Mouse (Mus musculus) neural tube, embryonic 14.5 days (tissue): ENCODE data around the gene Fxyd1. TPM values are rescaled to one million over a fixed set of nuclear protein-coding genes. Genes with fewer than 3 reads are reported as not detected.

Experiments used
- ATAC-seq: fragments of 200-750 bp; cut with Nextera tagmentation; 2 replicates; pipeline ENCODE4 v1.8.0; 2017; ENCODE audit warnings: low read depth, mild to moderate bottlenecking, moderate TSS enrichment, moderate library complexity
- H3K27ac ChIP-seq: fragments of 300-500 bp; sonication (generic); 2 replicates; pipeline ENCODE4 v1.5.1; 2014; ENCODE audit warnings: low read depth, mild to moderate bottlenecking, control low read depth, low read length, moderate library complexity, mixed read lengths
- H3K27me3 ChIP-seq: fragments of 300-500 bp; sonication (generic); 2 replicates; pipeline ENCODE4 v1.6.1; 2014; ENCODE audit warnings: low read length; ENCODE audit not compliant: control insufficient read depth, insufficient read depth
- H3K36me3 ChIP-seq: fragments of 300-500 bp; sonication (generic); 2 replicates; pipeline ENCODE4 v1.6.1; 2014; ENCODE audit warnings: low read length, mixed read lengths; ENCODE audit not compliant: control insufficient read depth, insufficient read depth
- H3K4me1 ChIP-seq: fragments of 300-500 bp; sonication (generic); 2 replicates; pipeline ENCODE4 v1.6.1; 2014; ENCODE audit warnings: low read length; ENCODE audit not compliant: control insufficient read depth, insufficient read depth
- H3K4me2 ChIP-seq: fragments of 300-500 bp; sonication (generic); 2 replicates; pipeline ENCODE4 v1.6.1; 2014; ENCODE audit warnings: mild to moderate bottlenecking, low read depth, low read length, control low read depth
- H3K4me3 ChIP-seq: fragments of 300-500 bp; sonication (generic); 2 replicates; pipeline ENCODE4 v1.5.1; 2014; ENCODE audit warnings: low read depth, low read length, control low read depth, mixed read lengths
- H3K9ac ChIP-seq: fragments of 300-500 bp; sonication (generic); replicated peaks from 2 replicates; pipeline ENCODE4 v1.6.1; 2014; ENCODE audit warnings: low read depth, mild to moderate bottlenecking, control low read depth, low read length, mixed read lengths
- H3K9me3 ChIP-seq: fragments of 300-500 bp; sonication (generic); 2 replicates; pipeline ENCODE4 v1.6.1; 2016; ENCODE audit warnings: low read length; ENCODE audit not compliant: control insufficient read depth
- WGBS: fragments of 180-500 bp; shearing (Covaris S2); extraction: QIAGEN DNeasy Blood & Tissue Kit; methylation state at CpG from one replicate; pipeline ENCODE4 v1.1.7; 2014; 5-methylcytosine and 5-hydroxymethylcytosine counted together
- polyA plus RNA-seq: library from polyadenylated mRNA; unstranded; fragments of >200 nt; fragmentation: Nextera tagmentation; extraction: Ambion mirVana; gene quantifications from 2 replicates; pipeline ENCODE4 v1.2.1, GENCODE M21; 2014

The Fxyd1 gene
- polyA plus RNA-seq, 1 experiment from 2014 or later: 9.6 TPM

DNA sequence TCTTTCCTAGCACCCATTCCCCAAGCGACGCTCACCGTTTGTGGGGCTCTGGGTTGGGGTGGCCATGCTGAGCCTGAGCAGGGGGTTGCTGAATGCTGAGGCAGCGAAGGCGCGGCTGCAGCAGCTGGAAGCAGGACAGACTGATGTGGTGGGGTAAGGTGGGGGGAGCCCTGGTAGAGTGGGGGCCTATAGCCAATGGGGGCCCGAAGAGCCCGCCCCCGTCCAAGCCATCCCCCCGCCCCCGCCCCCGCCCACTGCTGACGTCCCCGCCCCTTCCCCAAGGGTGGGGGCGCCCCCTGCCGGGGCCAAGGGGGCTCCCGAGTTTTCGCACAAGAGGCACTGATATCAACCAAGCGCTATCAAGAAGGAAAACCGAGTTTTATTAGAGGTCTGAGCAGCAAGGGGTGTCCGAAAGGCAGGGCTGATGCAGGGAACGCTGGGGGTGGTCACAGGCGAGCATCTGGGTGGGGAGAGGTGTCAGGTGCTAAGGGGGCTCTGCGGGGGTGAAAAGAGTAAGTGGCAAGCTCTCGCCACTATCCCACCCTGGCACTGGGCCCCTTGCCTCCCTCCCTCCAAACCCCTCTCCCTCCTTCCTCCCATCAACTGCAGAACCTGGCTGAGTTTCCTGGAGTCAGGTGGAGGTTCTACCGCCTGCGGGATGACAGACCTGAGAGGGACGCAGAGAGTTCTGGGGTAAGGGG lies 5.5 kb downstream of the Fxyd1 start, which contains the start of gene Fxyd7:
Gene Fxyd7, minus strand, starts transcription at position 147 of the 701 bp plus-strand sequence.
- Histone ChIP-seq H3K27me3 (peaks cover 27% of the 10 kb centered on the region), H3K4me3 (peak within 1 kb of the TSS; percentile 36), H3K4me1 (peaks cover 19% of the 10 kb centered on the region; the same call in 1 of the 2 replicates), H3K4me2 (peak within 1 kb of the TSS; percentile 67), H3K36me3 (no peaks in the 10 kb centered on the region), H3K27ac (0 out of 2 replicates have a peak within 1 kb of the TSS, but pooled peaks have one; percentile 29), H3K9me3 (no peaks in the 10 kb centered on the region), H3K9ac (peak within 1 kb of the TSS; percentile 58)
- ATAC-seq: peak; percentile 45; the same call in 1 of the 2 replicates
- WGBS: under 1% methylated on average over 25 of the region's 28 CpGs

DNA sequence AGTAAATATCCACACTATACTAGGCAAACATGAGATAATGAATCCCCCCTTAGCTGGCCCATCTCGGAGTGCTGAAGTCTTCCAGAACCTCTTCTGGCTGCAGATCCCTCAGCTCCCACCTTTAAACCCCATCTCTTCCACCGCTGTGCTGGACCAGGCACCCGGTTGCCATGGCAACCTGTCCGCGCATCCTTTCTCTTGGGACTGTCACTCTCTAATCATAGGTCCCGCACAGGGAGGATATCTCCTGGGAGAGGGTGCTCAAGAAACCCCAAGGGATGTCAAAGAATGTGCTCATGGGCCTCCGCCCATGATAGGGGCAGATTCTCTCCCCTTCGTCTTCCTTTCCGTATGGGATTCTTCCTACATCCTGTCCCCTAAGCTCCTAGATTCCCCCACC lies 6.1 kb downstream of the Fxyd1 start:
- no peaks in the 10 kb centered on the region for H3K9me3 ChIP-seq
- H3K36me3 ChIP-seq: no peaks in the 10 kb centered on the region
- ATAC-seq: peak; percentile 29; the same call in 1 of the 2 replicates
- peaks cover 19% of the 10 kb centered on the region; the same call in 1 of the 2 replicates for H3K4me1 ChIP-seq
- peak overlapping the region; percentile 67 for H3K4me2 ChIP-seq
- H3K27ac ChIP-seq: 0 out of 2 replicates have a peak overlapping the region, but pooled peaks have one; percentile 29
- H3K4me3 ChIP-seq: peak overlapping the region; percentile 36
- 2% methylated on average over 9 of the region's 9 CpGs for WGBS
- H3K27me3 ChIP-seq: peaks cover 27% of the 10 kb centered on the region
- peak overlapping the region; percentile 58 for H3K9ac ChIP-seq

DNA sequence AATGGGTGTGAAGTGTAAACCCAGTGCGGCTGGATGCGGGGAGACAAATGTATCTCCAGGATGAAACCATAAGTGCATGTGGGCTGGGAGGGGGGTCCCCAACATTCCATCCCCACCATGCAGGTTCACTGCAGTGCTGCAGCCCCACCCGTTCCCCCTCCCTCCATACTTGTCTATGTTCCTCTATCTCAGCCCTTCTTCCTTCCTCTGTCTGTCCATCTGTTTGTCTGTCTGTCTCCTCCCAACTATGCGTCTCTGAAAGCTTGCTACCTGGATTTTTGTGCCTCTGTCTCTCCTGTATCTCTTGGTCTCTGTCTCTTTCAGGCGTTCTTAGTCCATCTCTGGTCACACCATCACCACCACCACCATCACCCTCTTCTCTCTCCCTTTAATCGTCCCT lies 6.5 kb downstream of the Fxyd1 start:
- H3K4me3 ChIP-seq: peak overlapping the region; percentile 36
- peaks cover 27% of the 10 kb centered on the region for H3K27me3 ChIP-seq
- peak overlapping the region; percentile 67 for H3K4me2 ChIP-seq
- peaks cover 19% of the 10 kb centered on the region; the same call in 1 of the 2 replicates for H3K4me1 ChIP-seq
- no peak; the same call in 1 of the 2 replicates for ATAC-seq
- H3K27ac ChIP-seq: no peak overlapping the region
- no peaks in the 10 kb centered on the region for H3K36me3 ChIP-seq
- H3K9ac ChIP-seq: peak overlapping the region; percentile 58
- WGBS: 4% methylated on average over 6 of the region's 6 CpGs
- no peaks in the 10 kb centered on the region for H3K9me3 ChIP-seq

DNA sequence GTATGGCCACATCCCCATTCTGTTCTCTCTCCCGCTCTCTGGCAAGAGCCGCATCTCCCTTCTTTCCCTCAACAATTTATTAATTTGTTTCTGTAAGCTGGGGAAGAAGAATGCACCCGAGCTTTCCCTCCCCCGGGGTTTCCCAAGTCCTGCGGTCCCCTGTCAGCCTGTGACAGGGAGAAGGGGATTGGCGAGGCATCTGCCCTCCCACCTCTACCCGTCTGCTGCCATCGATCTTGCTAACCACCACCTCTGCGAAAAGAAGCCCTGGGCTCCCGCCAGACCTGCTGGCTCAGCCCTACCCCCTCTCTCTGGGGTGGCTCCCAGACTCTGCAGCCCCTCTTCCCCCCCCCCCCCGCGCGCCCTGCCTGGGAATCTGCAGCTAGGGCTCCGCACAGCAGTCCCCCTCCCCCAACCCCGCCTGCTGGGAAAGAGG lies 7.1 kb downstream of the Fxyd1 start:
- Histone ChIP-seq H3K4me2 (peak overlapping the region; percentile 67), H3K27ac (no peak overlapping the region), H3K9ac (peak overlapping the region; percentile 58), H3K27me3 (peaks cover 26% of the 10 kb centered on the region), H3K36me3 (no peaks in the 10 kb centered on the region), H3K4me3 (peak overlapping the region; percentile 36), H3K4me1 (peaks cover 19% of the 10 kb centered on the region; the same call in 1 of the 2 replicates), H3K9me3 (no peaks in the 10 kb centered on the region)
- peak; percentile 45 for ATAC-seq
- WGBS: 2% methylated on average over 14 of the region's 15 CpGs

DNA sequence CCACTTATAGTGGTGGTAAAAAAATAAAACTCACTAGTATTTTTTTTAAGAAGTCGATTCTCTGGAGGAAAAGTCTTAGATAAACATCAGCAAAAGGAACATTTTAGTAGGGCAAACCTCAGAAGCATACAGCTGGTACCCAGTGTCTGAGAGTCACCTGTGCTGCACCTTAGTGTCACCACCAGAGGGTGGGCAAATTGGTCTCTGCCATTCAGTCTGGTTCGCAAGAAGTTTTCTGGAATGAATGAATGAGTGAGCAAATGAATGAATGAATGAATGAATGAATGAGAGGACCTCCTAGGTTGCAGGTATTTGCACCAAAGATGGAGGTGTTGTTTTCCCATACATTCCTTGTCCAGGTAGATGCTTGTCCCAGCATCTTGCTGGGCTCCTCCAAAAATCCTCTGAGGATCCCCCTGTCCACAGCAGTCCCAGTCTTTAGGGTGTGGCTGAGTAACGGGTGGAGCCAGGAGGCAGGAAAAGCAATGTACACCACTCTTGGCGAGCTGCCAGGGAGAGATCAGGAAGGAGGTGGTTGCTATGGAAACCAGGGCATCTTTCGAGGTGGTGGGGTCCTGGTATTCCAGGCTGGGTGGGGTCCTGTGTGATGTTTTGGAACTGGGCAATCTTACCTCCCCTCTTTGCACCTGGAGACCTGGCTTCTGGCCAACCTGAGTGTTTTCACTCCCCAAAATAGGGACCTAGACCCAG lies 7.7 kb downstream of the Fxyd1 start:
- Histone ChIP-seq H3K4me2 (peak overlapping the region; percentile 67), H3K27ac (no peak overlapping the region), H3K36me3 (no peaks in the 10 kb centered on the region), H3K9me3 (no peaks in the 10 kb centered on the region), H3K9ac (peak overlapping the region; percentile 58), H3K4me3 (peak overlapping the region; percentile 36), H3K4me1 (peaks cover 19% of the 10 kb centered on the region; the same call in 1 of the 2 replicates), H3K27me3 (peaks cover 28% of the 10 kb centered on the region)
- WGBS: 22% methylated on average over 5 of the region's 5 CpGs
- peak; percentile 15 for ATAC-seq

DNA sequence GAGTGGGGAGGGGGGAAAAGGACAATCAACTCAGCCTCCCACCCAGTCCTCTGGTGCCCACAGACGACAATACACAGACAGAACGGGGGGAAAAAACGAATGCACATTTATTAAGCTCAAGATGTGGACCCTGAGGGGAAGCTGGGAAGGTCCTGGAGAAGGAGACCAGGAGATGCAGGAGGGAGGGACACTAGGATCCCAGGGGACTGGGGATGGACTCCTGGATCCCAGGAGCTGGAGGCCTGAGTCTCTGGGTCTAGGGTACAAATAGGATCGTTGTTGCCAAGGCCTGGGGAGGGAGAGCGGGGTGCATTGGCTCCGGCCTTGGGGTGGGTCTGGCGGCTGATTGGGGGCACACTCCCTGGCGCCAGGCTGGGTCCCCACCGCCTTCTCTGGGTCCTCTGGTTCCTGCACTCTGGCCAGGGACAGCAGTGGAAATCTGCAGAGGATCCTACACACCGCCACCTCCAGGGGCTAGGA lies 14.5 kb downstream of the Fxyd1 start, which contains the start of gene Fxyd5:
Gene Fxyd5, minus strand, starts transcription at position 51 of the 480 bp plus-strand sequence.
- Histone ChIP-seq H3K4me3 (no peak within 1 kb of the TSS), H3K9me3 (no peaks in the 10 kb centered on the region), H3K4me2 (peak within 1 kb of the TSS; percentile 25), H3K4me1 (no peaks in the 10 kb centered on the region), H3K27ac (no peak within 1 kb of the TSS), H3K36me3 (no peaks in the 10 kb centered on the region), H3K27me3 (peaks cover 13% of the 10 kb centered on the region), H3K9ac (no peak within 1 kb of the TSS)
- WGBS: 31% methylated on average over 10 of the region's 10 CpGs
- ATAC-seq: no peak

DNA sequence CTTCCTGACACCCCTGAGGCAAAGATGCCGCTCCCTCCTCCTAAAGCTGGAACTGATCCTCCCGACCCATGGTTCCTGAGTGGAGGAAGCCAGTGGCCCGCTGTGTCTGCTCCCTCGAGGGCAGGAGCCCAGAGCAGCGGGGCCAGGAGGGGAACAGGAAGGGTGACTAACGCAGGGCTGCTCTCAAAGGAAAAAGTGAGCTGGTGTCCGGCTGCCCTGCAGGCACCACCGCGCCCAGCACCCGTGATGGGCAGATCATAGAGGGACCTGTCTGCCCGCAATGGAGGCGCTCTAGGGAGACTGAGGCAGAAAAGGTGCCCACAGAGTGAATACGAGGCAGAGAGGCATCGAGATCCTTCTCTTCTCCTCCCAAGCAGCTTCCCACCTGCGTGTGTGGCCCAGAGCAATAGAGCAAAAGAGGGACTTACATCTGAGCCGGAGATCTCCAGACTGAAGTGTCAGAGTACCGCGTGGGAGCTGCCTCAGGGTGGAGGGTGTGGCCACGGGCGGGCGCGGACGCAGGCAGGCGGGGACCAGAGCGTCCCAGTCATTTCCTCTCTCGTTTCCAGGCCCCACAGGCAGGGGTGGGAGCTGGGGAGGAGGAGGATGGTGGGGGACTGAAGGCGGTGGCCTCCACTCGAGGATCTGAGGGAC lies 15.2 kb downstream of the Fxyd1 start:
- 4% methylated on average over 27 of the region's 28 CpGs for WGBS
- Histone ChIP-seq H3K9me3 (no peaks in the 10 kb centered on the region), H3K4me1 (no peaks in the 10 kb centered on the region), H3K27ac (no peak overlapping the region), H3K36me3 (no peaks in the 10 kb centered on the region), H3K4me3 (no peak overlapping the region), H3K9ac (no peak overlapping the region), H3K27me3 (peaks cover 13% of the 10 kb centered on the region), H3K4me2 (peak overlapping the region; percentile 25)
- ATAC-seq: no peak

DNA sequence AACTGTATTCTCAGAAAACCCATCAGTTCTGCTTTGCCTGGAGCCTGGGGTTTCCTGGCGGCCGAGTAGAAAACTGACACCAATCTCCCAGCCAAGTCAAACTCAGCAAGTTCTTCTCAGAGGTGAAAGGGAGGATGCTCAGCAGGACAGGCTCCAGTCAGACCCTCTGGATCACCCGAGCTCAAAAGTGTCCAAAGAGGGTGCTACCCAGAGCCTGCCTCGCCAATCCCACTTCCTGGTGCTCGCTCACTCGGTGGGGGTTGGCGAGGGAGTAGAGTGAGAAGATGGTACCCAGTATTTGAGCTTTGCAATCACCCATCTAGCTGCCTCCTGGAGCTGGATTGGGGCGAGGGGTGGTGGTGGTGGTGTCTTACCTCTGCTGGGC lies 16.0 kb downstream of the Fxyd1 start:
- Histone ChIP-seq H3K9me3 (no peaks in the 10 kb centered on the region), H3K9ac (no peak overlapping the region), H3K4me2 (no peak overlapping the region), H3K27ac (no peak overlapping the region), H3K4me3 (no peak overlapping the region), H3K27me3 (peaks cover 13% of the 10 kb centered on the region), H3K36me3 (no peaks in the 10 kb centered on the region), H3K4me1 (no peaks in the 10 kb centered on the region)
- 41% methylated on average over 8 of the region's 8 CpGs for WGBS
- no peak for ATAC-seq
